Mouse (Mus musculus): ENCODE measurements at regions not wholly inside any gene's neighbourhood (a gene's known extent, or its start where the extent isn't known, plus 50 kb on each side); places are given as distances from the start of the nearest gene placed in this dataset.

DNA sequence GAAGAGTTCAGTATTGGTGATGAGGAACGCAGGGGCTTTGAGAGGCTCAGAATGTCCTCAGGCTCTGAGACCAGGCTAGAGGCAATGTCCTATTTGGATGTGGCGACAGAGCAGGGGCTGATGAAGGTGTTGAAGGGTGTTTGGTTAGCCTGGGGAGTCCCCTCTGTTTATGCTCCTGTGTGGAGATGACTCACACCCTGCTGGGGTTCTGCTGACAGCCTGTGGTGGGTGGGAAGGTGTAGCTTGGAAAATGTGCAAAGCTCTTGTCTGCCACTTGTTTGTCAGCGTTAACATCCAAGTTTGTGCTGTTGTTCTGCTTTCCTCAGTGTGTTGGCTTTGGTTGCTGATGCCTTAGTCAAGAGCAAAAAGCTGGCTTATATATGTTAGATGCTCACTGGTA, 272.4 kb upstream of the Xylt1 start:
- Histone ChIP-seq H3K4me1 (ENCODE audit: control insufficient read depth, insufficient read depth, low read length) (no peaks in the 10 kb centered on the region), H3K4me3 (replicated peaks; ENCODE audit: extremely low read depth, low read depth, low read length) (no peak overlapping the region)
- no peak for DNase-seq
- TF ChIP-seq POLR2A (IDR thresholded peaks at IDR 0.05; ENCODE audit: borderline replicate concordance, extremely low read depth, low read depth, low read length) = no peak
- no peak for TF ChIP-seq CTCF (IDR thresholded peaks at IDR 0.05; ENCODE audit: insufficient read depth, low read length)
- WGBS = 72% methylated on average over 3 of the region's 3 CpGs

DNA sequence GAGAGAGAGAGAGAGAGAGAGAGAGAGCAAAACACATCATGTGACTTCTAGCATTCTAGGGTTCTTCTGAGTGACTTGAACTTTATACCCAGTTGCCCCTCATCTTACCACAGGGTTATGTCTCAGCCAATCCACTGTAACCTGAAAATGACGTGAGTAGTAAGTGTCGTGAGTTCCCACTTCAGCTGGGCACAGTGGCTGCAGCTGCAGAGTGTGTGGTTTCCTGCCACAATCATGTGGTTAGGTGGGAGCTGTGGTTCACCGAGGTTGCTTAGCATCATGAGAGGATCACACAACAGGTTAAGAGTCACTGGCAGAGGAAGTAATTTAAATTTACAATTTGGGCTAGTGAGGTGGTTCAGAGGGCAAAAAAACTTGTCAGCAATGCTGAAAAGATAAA, 253.1 kb upstream of the Xylt1 start:
- H3K4me3 ChIP-seq (replicated peaks; ENCODE audit: extremely low read depth, low read depth, low read length) = no peak overlapping the region
- H3K4me1 ChIP-seq (ENCODE audit: control insufficient read depth, insufficient read depth, low read length) = no peaks in the 10 kb centered on the region
- no peak for TF ChIP-seq CTCF (IDR thresholded peaks at IDR 0.05; ENCODE audit: insufficient read depth, low read length)
- TF ChIP-seq POLR2A (IDR thresholded peaks at IDR 0.05; ENCODE audit: borderline replicate concordance, extremely low read depth, low read depth, low read length) = no peak
- no peak for DNase-seq
- WGBS = 43% methylated on average over 3 of the region's 3 CpGs

DNA sequence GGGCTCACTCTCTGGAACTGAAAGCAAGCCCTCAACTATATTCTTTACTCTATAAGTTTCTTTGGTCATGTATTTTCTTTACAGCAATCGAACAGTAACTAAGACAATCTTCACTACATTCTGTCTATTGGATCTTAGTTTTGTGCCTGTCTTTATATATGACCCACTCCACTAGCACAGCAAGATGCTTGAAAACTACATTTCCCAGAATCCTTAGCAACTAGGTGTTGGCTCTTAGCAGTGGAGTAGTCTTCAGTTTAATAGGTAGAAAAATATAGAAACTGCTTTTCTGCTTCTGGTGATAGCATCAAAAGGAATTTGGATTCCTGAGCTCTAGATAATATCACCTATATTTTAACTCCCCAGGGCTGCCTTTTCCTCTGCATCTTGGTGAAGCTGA, 245.9 kb upstream of the Xylt1 start:
- no peak for DNase-seq
- TF ChIP-seq POLR2A (IDR thresholded peaks at IDR 0.05; ENCODE audit: borderline replicate concordance, extremely low read depth, low read depth, low read length) = no peak
- TF ChIP-seq CTCF (IDR thresholded peaks at IDR 0.05; ENCODE audit: insufficient read depth, low read length) = no peak
- H3K4me3 ChIP-seq (replicated peaks; ENCODE audit: extremely low read depth, low read depth, low read length) = no peak overlapping the region
- 78% methylated on average over 1 of the region's 1 CpGs for WGBS
- H3K4me1 ChIP-seq (ENCODE audit: control insufficient read depth, insufficient read depth, low read length) = no peaks in the 10 kb centered on the region

DNA sequence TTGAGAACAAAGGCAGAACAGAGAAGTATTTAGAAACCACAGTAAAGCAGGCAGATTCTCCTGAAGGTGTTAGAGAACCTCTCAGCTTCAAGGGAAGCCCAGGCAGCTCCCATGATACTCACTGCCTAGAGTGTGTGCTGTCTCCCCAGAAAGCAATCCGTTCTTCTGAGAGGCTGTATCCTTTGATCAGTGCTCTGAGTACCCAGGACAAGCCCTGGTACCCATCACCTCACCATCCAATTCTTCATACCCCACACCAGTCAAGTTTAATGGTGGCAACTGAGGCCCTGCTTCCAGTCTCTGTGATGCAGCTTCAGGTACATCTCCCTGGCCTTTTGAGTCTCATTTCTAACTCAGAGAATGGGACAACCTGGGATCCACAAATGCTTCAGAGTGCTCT, 242.1 kb upstream of the Xylt1 start:
- Histone ChIP-seq H3K4me3 (replicated peaks; ENCODE audit: extremely low read depth, low read depth, low read length) (no peak overlapping the region), H3K4me1 (ENCODE audit: control insufficient read depth, insufficient read depth, low read length) (no peaks in the 10 kb centered on the region)
- DNase-seq = no peak
- no peak for TF ChIP-seq POLR2A (IDR thresholded peaks at IDR 0.05; ENCODE audit: borderline replicate concordance, extremely low read depth, low read depth, low read length)
- TF ChIP-seq CTCF (IDR thresholded peaks at IDR 0.05; ENCODE audit: insufficient read depth, low read length) = no peak
- 47% methylated on average over 1 of the region's 1 CpGs for WGBS

DNA sequence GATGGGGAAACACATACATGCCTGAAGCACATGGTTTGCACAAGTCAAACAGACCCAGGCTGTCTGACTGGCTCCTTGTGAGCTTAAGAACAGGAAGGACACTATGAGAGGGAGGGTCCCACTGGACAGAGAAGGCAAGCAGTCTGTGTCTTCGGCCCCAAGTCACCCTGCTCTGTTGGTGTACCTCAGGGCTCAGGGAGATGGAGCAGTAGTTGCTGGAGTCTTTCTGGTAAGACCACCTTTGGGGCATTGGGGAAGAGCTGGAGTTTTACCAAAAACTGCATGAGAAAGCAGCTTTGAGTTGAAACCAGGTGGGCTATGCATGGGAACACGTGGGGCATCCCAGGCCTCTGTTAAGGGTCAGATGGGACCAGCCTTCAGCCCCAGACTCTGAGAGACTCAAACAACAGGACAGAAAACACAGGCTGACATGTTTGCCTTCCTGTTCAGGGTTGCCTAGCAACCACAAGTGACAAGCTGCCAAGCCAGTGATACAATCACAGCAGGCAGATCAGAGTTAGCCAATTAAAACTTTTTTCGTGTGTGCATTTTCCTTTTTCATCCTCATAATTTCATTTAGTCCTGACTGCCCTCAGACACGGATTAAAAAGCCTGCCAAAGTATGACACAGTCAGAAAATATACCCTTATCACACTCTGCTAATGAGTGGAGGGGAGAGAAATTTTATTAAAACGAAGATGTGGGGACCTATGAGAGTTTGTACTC, 241.4 kb upstream of the Xylt1 start:
- H3K4me3 ChIP-seq (replicated peaks; ENCODE audit: extremely low read depth, low read depth, low read length) = no peak overlapping the region
- no peaks in the 10 kb centered on the region for H3K4me1 ChIP-seq (ENCODE audit: control insufficient read depth, insufficient read depth, low read length)
- no peak for DNase-seq
- 13% methylated on average over 5 of the region's 5 CpGs for WGBS
- TF ChIP-seq CTCF (IDR thresholded peaks at IDR 0.05; ENCODE audit: insufficient read depth, low read length) (no peak), POLR2A (IDR thresholded peaks at IDR 0.05; ENCODE audit: borderline replicate concordance, extremely low read depth, low read depth, low read length) (no peak)

DNA sequence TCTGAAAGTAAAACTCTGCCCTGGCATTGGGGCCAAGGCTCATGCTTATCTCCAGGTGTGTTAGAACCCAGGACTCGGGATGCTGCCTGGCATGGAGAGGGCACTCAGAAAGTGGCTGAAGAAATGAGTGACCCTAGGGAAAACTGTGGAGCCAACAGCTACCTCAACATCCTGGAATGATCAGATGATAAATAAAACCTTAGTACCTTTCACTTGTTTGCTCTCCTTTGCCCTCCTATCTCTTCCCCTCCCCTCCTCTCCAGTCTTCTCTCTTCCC, 240.9 kb upstream of the Xylt1 start:
- WGBS = 25% methylated on average over 1 of the region's 1 CpGs
- H3K4me3 ChIP-seq (replicated peaks; ENCODE audit: extremely low read depth, low read depth, low read length) = no peak overlapping the region
- no peaks in the 10 kb centered on the region for H3K4me1 ChIP-seq (ENCODE audit: control insufficient read depth, insufficient read depth, low read length)
- DNase-seq = no peak
- no peak for TF ChIP-seq POLR2A (IDR thresholded peaks at IDR 0.05; ENCODE audit: borderline replicate concordance, extremely low read depth, low read depth, low read length)
- no peak for TF ChIP-seq CTCF (IDR thresholded peaks at IDR 0.05; ENCODE audit: insufficient read depth, low read length)

DNA sequence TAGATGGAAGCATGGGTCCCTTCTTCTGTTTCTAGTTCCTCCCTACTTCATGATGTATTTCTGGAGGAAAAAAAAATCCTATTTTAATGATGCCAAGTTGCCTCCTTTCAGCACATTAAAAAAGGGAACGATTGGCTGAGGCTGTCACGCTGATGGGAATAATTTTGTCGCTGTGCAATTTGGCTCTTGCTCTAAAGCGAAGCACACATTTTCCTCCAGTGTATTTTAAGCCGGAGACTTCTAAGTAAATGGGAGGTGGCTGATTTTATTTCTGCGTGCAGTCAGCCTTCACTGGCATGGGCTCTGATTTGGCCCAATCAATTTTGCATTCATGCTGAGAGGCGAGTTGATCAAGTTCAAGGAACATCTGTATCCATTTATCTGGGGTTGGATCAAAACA, 234.0 kb upstream of the Xylt1 start:
- DNase-seq = no peak
- WGBS = 86% methylated on average over 7 of the region's 7 CpGs
- H3K4me3 ChIP-seq (replicated peaks; ENCODE audit: extremely low read depth, low read depth, low read length) = no peak overlapping the region
- TF ChIP-seq POLR2A (IDR thresholded peaks at IDR 0.05; ENCODE audit: borderline replicate concordance, extremely low read depth, low read depth, low read length) (no peak), CTCF (IDR thresholded peaks at IDR 0.05; ENCODE audit: insufficient read depth, low read length) (no peak)
- no peaks in the 10 kb centered on the region for H3K4me1 ChIP-seq (ENCODE audit: control insufficient read depth, insufficient read depth, low read length)

DNA sequence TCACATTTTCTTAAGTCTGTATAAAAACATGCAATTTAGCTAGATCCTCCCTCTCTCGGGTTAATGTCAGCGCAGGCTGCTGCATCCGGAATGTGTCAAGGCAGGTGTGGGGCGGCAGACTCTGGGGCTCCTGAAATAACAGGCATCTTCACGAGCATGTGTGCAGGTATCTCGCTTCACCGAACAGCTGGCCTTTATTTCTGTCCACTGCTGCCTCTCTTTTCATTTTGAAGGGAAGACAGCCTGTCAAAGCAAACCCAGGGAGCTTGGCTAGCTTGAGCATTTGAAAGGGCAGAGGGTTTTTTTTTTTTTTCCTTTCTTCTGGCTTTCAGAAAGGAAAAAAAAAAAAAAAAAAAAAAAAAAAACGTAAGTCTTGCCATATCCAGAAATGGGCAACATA, 230.4 kb upstream of the Xylt1 start:
- Histone ChIP-seq H3K4me3 (replicated peaks; ENCODE audit: extremely low read depth, low read depth, low read length) (no peak overlapping the region), H3K4me1 (ENCODE audit: control insufficient read depth, insufficient read depth, low read length) (no peaks in the 10 kb centered on the region)
- DNase-seq = no peak
- 59% methylated on average over 8 of the region's 8 CpGs for WGBS
- TF ChIP-seq POLR2A (IDR thresholded peaks at IDR 0.05; ENCODE audit: borderline replicate concordance, extremely low read depth, low read depth, low read length) = no peak
- no peak for TF ChIP-seq CTCF (IDR thresholded peaks at IDR 0.05; ENCODE audit: insufficient read depth, low read length)

DNA sequence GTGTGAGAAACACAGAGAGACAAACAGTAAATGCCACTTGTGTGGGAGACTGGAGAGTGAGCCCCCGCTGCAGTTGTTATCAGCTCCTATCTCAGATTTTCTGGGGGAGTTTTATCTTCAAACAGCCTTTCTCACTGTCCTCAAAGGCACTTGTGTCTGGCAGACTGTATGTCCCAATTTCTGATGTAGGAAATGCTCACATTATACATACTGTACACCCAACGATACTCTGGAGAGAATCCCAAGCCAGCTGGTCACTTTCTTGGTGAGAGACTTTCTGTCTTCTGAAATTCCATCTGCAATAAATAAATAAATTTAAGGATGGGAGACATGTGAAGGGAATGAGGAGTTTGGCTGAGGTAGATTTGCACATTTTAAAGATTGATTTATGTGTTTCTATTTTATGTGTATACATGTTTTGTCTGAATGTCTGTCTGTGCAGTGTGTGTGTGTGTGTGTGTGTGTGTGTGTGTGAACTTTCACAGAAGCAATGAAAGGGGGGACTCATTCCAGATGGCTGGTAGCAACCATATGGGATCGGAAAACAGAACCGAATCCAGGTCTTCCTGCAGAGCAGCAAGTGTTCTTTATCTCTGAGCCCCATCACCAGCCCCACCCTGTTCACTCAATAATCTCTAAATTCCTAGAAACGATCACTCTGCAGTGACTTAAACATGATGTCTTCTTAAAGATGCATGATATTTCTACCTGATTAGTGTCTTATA, 226.8 kb upstream of the Xylt1 start:
- no peak for TF ChIP-seq POLR2A (IDR thresholded peaks at IDR 0.05; ENCODE audit: borderline replicate concordance, extremely low read depth, low read depth, low read length)
- TF ChIP-seq CTCF (IDR thresholded peaks at IDR 0.05; ENCODE audit: insufficient read depth, low read length) = no peak
- Histone ChIP-seq H3K4me1 (ENCODE audit: control insufficient read depth, insufficient read depth, low read length) (no peaks in the 10 kb centered on the region), H3K4me3 (replicated peaks; ENCODE audit: extremely low read depth, low read depth, low read length) (no peak overlapping the region)
- DNase-seq = no peak
- 57% methylated on average over 5 of the region's 5 CpGs for WGBS

Data from lung, adult 2 months (tissue).